In the genomic region with DNA sequence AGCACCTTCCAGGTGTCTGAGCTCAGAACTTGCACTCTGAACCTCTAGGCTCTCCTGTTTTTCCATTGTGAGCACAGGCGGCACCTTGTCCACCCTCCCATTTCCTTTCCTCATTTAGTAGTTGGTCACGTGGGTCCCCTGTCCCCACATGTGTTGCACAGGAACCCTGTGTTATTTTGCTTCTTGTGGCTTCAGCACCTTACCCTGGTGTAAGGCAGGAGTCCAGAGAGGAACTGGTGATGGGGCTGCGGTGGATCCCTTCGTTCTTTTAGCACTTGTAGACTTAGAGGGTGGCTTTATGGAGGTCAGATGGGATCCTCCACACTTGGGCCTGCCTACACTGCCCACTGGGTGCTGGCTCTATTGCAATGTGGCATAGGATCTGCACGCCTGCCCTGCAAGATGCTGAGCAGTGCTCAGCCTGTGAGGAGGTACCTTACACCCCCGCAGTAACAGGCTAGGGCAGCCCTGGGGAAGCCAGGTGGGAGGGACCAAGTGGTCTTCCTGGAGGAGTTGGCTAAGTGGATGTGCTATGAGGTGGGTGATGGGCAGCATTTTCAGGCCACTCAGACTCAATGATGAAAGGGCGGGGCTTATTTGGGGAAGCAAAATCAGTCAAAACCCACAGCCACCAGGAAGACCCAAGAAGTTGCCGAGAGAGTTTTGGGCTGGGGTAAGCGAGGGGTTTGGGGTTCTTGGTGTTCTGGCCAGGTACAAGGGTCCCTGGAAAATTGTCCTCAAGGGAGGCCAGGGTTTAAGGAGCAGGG, we compare ENCODE assay signal across 1 mouse cellular context.
TF ChIP-seq lines count a peak whose summit lies in the region.

No protein-coding gene starts in this region.

TF ChIP-seq in MEL, 35 proteins besides CTCF, POLR2A, EP300 and RAD21 (continued from another document):
- TF ChIP-seq NRF1 (IDR thresholded peaks at IDR 0.05; ENCODE audit: insufficient read depth, low read depth, low read length, poor library complexity, severe bottlenecking) (no peak), TCF12 (IDR thresholded peaks at IDR 0.05; ENCODE audit: low read depth, low read length) (0 out of 2 replicates have a peak, but pooled peaks have one; percentile 29), ZKSCAN1 (IDR thresholded peaks at IDR 0.05; ENCODE audit: low read depth, low read length) (no peak), GABPA (IDR thresholded peaks at IDR 0.05; ENCODE audit: low read depth, low read length) (no peak), JUND (IDR thresholded peaks at IDR 0.05; ENCODE audit: low read depth, low read length) (no peak), GATA1 (IDR thresholded peaks at IDR 0.05; ENCODE audit: low read depth, low read length) (no peak), MAFK (IDR thresholded peaks at IDR 0.05; ENCODE audit: borderline replicate concordance, low read depth, low read length) (no peak), TAL1 (IDR thresholded peaks at IDR 0.05; ENCODE audit: low read length) (no peak), CHD2 (IDR thresholded peaks at IDR 0.05; ENCODE audit: low read length) (0 out of 2 replicates have a peak, but pooled peaks have one; percentile 33), ZNF384 (IDR thresholded peaks at IDR 0.05; ENCODE audit: low read depth, low read length) (no peak), USF1 (IDR thresholded peaks at IDR 0.05; ENCODE audit: low read depth, low read length) (peak; percentile 93), USF2 (IDR thresholded peaks at IDR 0.05; ENCODE audit: borderline replicate concordance in 1 of 2, insufficient read depth in 1 of 2, low read depth in 1 of 2, low read length in 2 of 2) (peak; percentile 32 to 72; a peak in 3 of 4 replicates), MYB (IDR thresholded peaks at IDR 0.05; ENCODE audit: low read depth, low read length) (no peak), SIN3A (IDR thresholded peaks at IDR 0.05; ENCODE audit: low read length) (peak; percentile 58), ZC3H11A (IDR thresholded peaks at IDR 0.05; ENCODE audit: low read depth, low read length) (no peak), CHD1 (IDR thresholded peaks at IDR 0.05; ENCODE audit: low read depth, low read length) (no peak), TBP (IDR thresholded peaks at IDR 0.05; ENCODE audit: low read depth, low read length) (peak; percentile 96), BHLHE40 (IDR thresholded peaks at IDR 0.05; ENCODE audit: borderline replicate concordance, low read depth, low read length) (no peak), E2F4 (IDR thresholded peaks at IDR 0.05; ENCODE audit: borderline replicate concordance, low read depth, low read length) (no peak)
TF ChIP-seq in MEL: peak in this region for 14.
